Mouse (Mus musculus) gastrocnemius, adult 2 months (tissue): ENCODE results near the gene Nup160. TPM values are rescaled to one million over a fixed set of nuclear protein-coding genes. Genes with fewer than 3 reads are reported as not detected.
A peak's percentile ranks its signal among the peaks of the same experiment; 100 is the strongest.

Source experiments
- DNase-seq: peaks from one replicate; pipeline ENCODE4 v3.0.0; 2022
- H3K27ac ChIP-seq: fragments of 200-600 bp; 2 replicates; pipeline ENCODE4 v1.8.1; 2022; ENCODE audit warnings: mild to moderate bottlenecking
- H3K4me3 ChIP-seq: fragments of 200-600 bp; 2 replicates; pipeline ENCODE4 v1.8.1; 2022; ENCODE audit warnings: mild to moderate bottlenecking, moderate library complexity
- CTCF ChIP-seq: fragments of 200-600 bp; IDR thresholded peaks from 2 replicates; pipeline ENCODE4 v1.8.1; 2022; ENCODE audit warnings: antibody characterized with exemption, mild to moderate bottlenecking, moderate library complexity
- intact Hi-C: fragments of 180-260 bp; cut with DNase I; formaldehyde crosslinking; loops from one replicate; pipeline ENCODE4 v1.15.1; 2025
- total RNA-seq, 2 experiments: library from RNA; stranded (reverse); gene quantifications; 2 replicates each; pipeline ENCODE4 v1.2.3; 2021

The Nup160 gene
- total RNA-seq, 2 experiments from 2014 or later = 11.2 to 12.5 TPM

- intact Hi-C loops = no loop called here
These were observed 6.7 kb upstream of the Nup160 start for GRCm38 (mm10) chr2:90670343-90670742.

GRCm38 (mm10) chr2:90673339-90673738, 3.7 kb upstream of the Nup160 start:
- no peak for DNase-seq
- intact Hi-C loops = no loop called here
- H3K27ac ChIP-seq = no peak overlapping the region
- no peak for TF ChIP-seq CTCF
- no peak overlapping the region for H3K4me3 ChIP-seq

More at GRCm38 (mm10) chr2:90670343-90670742, 6.7 kb upstream of the Nup160 start:
- H3K27ac ChIP-seq = no peak overlapping the region
- no peak overlapping the region for H3K4me3 ChIP-seq
- DNase-seq = no peak
- TF ChIP-seq CTCF = no peak

GRCm38 (mm10) chr2:90674555-90674954, 2.5 kb upstream of the Nup160 start:
- TF ChIP-seq CTCF = peak; percentile 34; the same call in 1 of the 2 replicates
- intact Hi-C loops = no loop called here

GRCm38 (mm10) chr2:90675488-90675887, 1.5 kb upstream of the Nup160 start:
- intact Hi-C loops = loop anchor here (5.0 kb wide), 1 partner anchor 93 kb away; the partner anchor contains the start of gene Ptprj
- DNase-seq = no peak
- Histone ChIP-seq H3K27ac (no peak overlapping the region), H3K4me3 (no peak overlapping the region)
- TF ChIP-seq CTCF = no peak

More at GRCm38 (mm10) chr2:90674555-90674954, 2.5 kb upstream of the Nup160 start:
- Histone ChIP-seq H3K27ac (no peak overlapping the region), H3K4me3 (no peak overlapping the region)
- DNase-seq = no peak

GRCm38 (mm10) chr2:90678256-90679060, 1.4 kb downstream of the Nup160 start:
- intact Hi-C loops = loop anchor here (2.0 to 5.0 kb wide), 2 partner anchors 96 to 204 kb away; partner anchors contain the start of gene Ptprj
- Histone ChIP-seq H3K4me3 (peak overlapping the region; percentile 79), H3K27ac (peak overlapping the region; percentile 93)
- DNase-seq = no peak
- TF ChIP-seq CTCF = peak; percentile 53

GRCm38 (mm10) chr2:90679061-90679810, 2.2 kb downstream of the Nup160 start:
- Histone ChIP-seq H3K4me3 (peak overlapping the region; percentile 79), H3K27ac (peak overlapping the region; percentile 93)
- peak; percentile 95 for DNase-seq
- intact Hi-C loops = loop anchor here (2.0 to 5.0 kb wide), 2 partner anchors 97 to 204 kb away; partner anchors contain the start of gene Ptprj
- TF ChIP-seq CTCF = no peak

- no peak for DNase-seq
- Histone ChIP-seq H3K27ac (no peak overlapping the region), H3K4me3 (no peak overlapping the region)
- intact Hi-C loops = loop anchor here (5.0 kb wide), 1 partner anchor 76 kb away; no protein-coding TSS in a partner anchor
- no peak for TF ChIP-seq CTCF
These were observed 23.9 kb downstream of the Nup160 start for GRCm38 (mm10) chr2:90700943-90701342.

- DNase-seq = no peak
- Histone ChIP-seq H3K27ac (no peak overlapping the region), H3K4me3 (no peak overlapping the region)
- no peak for TF ChIP-seq CTCF
- intact Hi-C loops = no loop called here
These were observed 31.5 kb downstream of the Nup160 start for GRCm38 (mm10) chr2:90708548-90708947.

- intact Hi-C loops = no loop called here
- no peak for TF ChIP-seq CTCF
- DNase-seq = no peak
- no peak overlapping the region for H3K27ac ChIP-seq
- no peak overlapping the region for H3K4me3 ChIP-seq
These were observed 38.6 kb downstream of the Nup160 start for GRCm38 (mm10) chr2:90715555-90716092.

GRCm38 (mm10) chr2:90717366-90717765, 40.4 kb downstream of the Nup160 start:
- intact Hi-C loops = no loop called here
- TF ChIP-seq CTCF = no peak
- Histone ChIP-seq H3K27ac (no peak overlapping the region), H3K4me3 (no peak overlapping the region)
- no peak for DNase-seq

- H3K4me3 ChIP-seq = no peak overlapping the region
- H3K27ac ChIP-seq = no peak overlapping the region
- no peak for DNase-seq
- no peak for TF ChIP-seq CTCF
- intact Hi-C loops = no loop called here
These were observed 40.9 kb downstream of the Nup160 start for GRCm38 (mm10) chr2:90717948-90718347.

GRCm38 (mm10) chr2:90726818-90727217, 49.8 kb downstream of the Nup160 start:
- DNase-seq = no peak
- intact Hi-C loops = no loop called here
- TF ChIP-seq CTCF = no peak
- Histone ChIP-seq H3K4me3 (no peak overlapping the region), H3K27ac (no peak overlapping the region)

- Histone ChIP-seq H3K4me3 (no peak overlapping the region), H3K27ac (no peak overlapping the region)
- no peak for DNase-seq
- no peak for TF ChIP-seq CTCF
- intact Hi-C loops = no loop called here
These were observed 58.3 kb downstream of the Nup160 start for GRCm38 (mm10) chr2:90735326-90735725.
